Mouse (Mus musculus) MEL (cell line): Measurements from ENCODE around the gene Gdap1l1. TPM values are rescaled to one million over a fixed set of nuclear protein-coding genes. Genes with fewer than 3 reads are reported as not detected.

Experiments
- DNase-seq: peaks from one replicate; pipeline ENCODE4 v3.0.0; 2011; ENCODE audit warnings: low read depth, low spot score
- H3K27ac ChIP-seq: 2 replicates; pipeline ENCODE4 v1.5.1; 2012; ENCODE audit warnings: low read depth, mild to moderate bottlenecking, control low read depth, low read length, moderate library complexity; ENCODE audit not compliant: control insufficient read depth
- H3K27me3 ChIP-seq, 2 experiments: fragments of 150-350 bp in 1 of 2; sonication (generic) in 1 of 2; 2 replicates each; pipeline ENCODE4 v1.6.1; 2012; ENCODE audit warnings: low read length in 2 of 2, mild to moderate bottlenecking in 2 of 2, improper control_type of control experiment in 1 of 2, moderate library complexity in 1 of 2; ENCODE audit not compliant: insufficient read depth in 2 of 2, control insufficient read depth in 1 of 2
- H3K36me3 ChIP-seq, 2 experiments: 2 replicates each; pipeline ENCODE4 v1.6.1; 2012 to 2014; ENCODE audit warnings: low read length in 2 of 2, improper control_type of control experiment in 1 of 2, inconsistent platforms in 1 of 2, mild to moderate bottlenecking in 1 of 2; ENCODE audit not compliant: insufficient read depth in 2 of 2, control insufficient read depth in 1 of 2
- H3K4me1 ChIP-seq, 2 experiments: fragments of 150-350 bp in 1 of 2; sonication (generic) in 1 of 2; 2 replicates each; pipeline ENCODE4 v1.6.1; 2012; ENCODE audit warnings: low read length in 2 of 2, improper control_type of control experiment in 1 of 2, mild to moderate bottlenecking in 1 of 2; ENCODE audit not compliant: insufficient read depth in 2 of 2, control insufficient read depth in 1 of 2
- H3K4me3 ChIP-seq, 2 experiments: fragments of 150-350 bp in 1 of 2; sonication (generic) in 1 of 2; 2 replicates each; pipeline ENCODE4 v1.5.1; 2012; ENCODE audit warnings: low read depth in 2 of 2, low read length in 2 of 2, mild to moderate bottlenecking in 2 of 2, moderate library complexity in 2 of 2, control low read depth in 1 of 2, improper control_type of control experiment in 1 of 2; ENCODE audit not compliant: control insufficient read depth in 1 of 2, insufficient read depth in 1 of 2
- H3K79me2 ChIP-seq: 2 replicates; pipeline ENCODE4 v1.6.1; 2012; ENCODE audit warnings: mild to moderate bottlenecking, low read length, moderate library complexity; ENCODE audit not compliant: control insufficient read depth, poor library complexity, insufficient read depth
- H3K9ac ChIP-seq: 2 replicates; pipeline ENCODE4 v1.6.1; 2012; ENCODE audit warnings: low read depth, mild to moderate bottlenecking, control low read depth, low read length, moderate library complexity; ENCODE audit not compliant: control insufficient read depth, poor library complexity, severe bottlenecking
- H3K9me3 ChIP-seq: fragments of 150-350 bp; sonication (generic); replicated peaks from 2 replicates; pipeline ENCODE4 v1.6.1; 2012; ENCODE audit warnings: mild to moderate bottlenecking, low read length, improper control_type of control experiment, moderate library complexity; ENCODE audit not compliant: insufficient read depth
- GABPA ChIP-seq: IDR thresholded peaks from 2 replicates; pipeline ENCODE4 v1.6.1; 2012; ENCODE audit warnings: low read depth, mild to moderate bottlenecking, inconsistent platforms, low read length, improper control_type of control experiment, moderate library complexity
- GATA1 ChIP-seq: IDR thresholded peaks from 2 replicates; pipeline ENCODE4 v1.6.1; 2011; ENCODE audit warnings: low read depth, low read length, improper control_type of control experiment
- MAFK ChIP-seq: IDR thresholded peaks from 2 replicates; pipeline ENCODE4 v1.6.1; 2011; ENCODE audit warnings: low read depth, mild to moderate bottlenecking, low read length, improper control_type of control experiment, borderline replicate concordance
- MEF2A ChIP-seq: IDR thresholded peaks from 2 replicates; pipeline ENCODE4 v1.6.1; 2014; ENCODE audit warnings: low read depth, mild to moderate bottlenecking, inconsistent platforms, low read length, improper control_type of control experiment; ENCODE audit not compliant: poor library complexity, insufficient replicate concordance, severe bottlenecking; ENCODE audit errors: extremely low read depth
- MYB ChIP-seq: IDR thresholded peaks from 2 replicates; pipeline ENCODE4 v1.6.1; 2011; ENCODE audit warnings: mild to moderate bottlenecking, low read depth, low read length, improper control_type of control experiment
- POLR2AphosphoS2 ChIP-seq: IDR thresholded peaks from 2 replicates; pipeline ENCODE4 v1.6.1; 2011; ENCODE audit warnings: low read length, improper control_type of control experiment
- RAD21 ChIP-seq: IDR thresholded peaks from 2 replicates; pipeline ENCODE4 v1.6.1; 2011; ENCODE audit warnings: mild to moderate bottlenecking, low read depth, low read length, improper control_type of control experiment
- RCOR1 ChIP-seq: IDR thresholded peaks from 2 replicates; pipeline ENCODE4 v1.6.1; 2012; ENCODE audit warnings: low read depth, mild to moderate bottlenecking, inconsistent platforms, low read length, improper control_type of control experiment
- SIN3A ChIP-seq: IDR thresholded peaks from 2 replicates; pipeline ENCODE4 v1.6.1; 2012; ENCODE audit warnings: low read length, improper control_type of control experiment, inconsistent platforms
- SMC3 ChIP-seq: IDR thresholded peaks from 2 replicates; pipeline ENCODE4 v1.6.1; 2011; ENCODE audit warnings: low read depth, low read length, improper control_type of control experiment
- TBP ChIP-seq: IDR thresholded peaks from 2 replicates; pipeline ENCODE4 v1.8.0; 2011; ENCODE audit warnings: low read depth, low read length, improper control_type of control experiment
- TCF12 ChIP-seq: IDR thresholded peaks from 2 replicates; pipeline ENCODE4 v1.6.1; 2014; ENCODE audit warnings: low read depth, mild to moderate bottlenecking, inconsistent platforms, low read length, improper control_type of control experiment, moderate library complexity
- USF1 ChIP-seq: IDR thresholded peaks from 2 replicates; pipeline ENCODE4 v1.6.1; 2014; ENCODE audit warnings: low read depth, mild to moderate bottlenecking, inconsistent platforms, low read length, improper control_type of control experiment, moderate library complexity
- ZC3H11A ChIP-seq: IDR thresholded peaks from 2 replicates; pipeline ENCODE4 v1.6.1; 2012; ENCODE audit warnings: low read depth, mild to moderate bottlenecking, inconsistent platforms, low read length, improper control_type of control experiment
- polyA plus RNA-seq, 2 experiments: library from polyadenylated mRNA; stranded (reverse) in 1 of 2; unstranded in 1 of 2; fragments of >175 nt in 1 of 2; fragments of >200 nt in 1 of 2; gene quantifications; 2 replicates each; pipeline versions ENCODE4 v1.2.1 to v1.2.4; 2012; ENCODE audit warnings: low replicate concordance in 2 of 2, low read depth in 1 of 2; ENCODE audit not compliant: insufficient read length in 2 of 2, insufficient read depth in 1 of 2, missing spikeins in 1 of 2
- total RNA-seq: library from RNA; depleted of rRNA; stranded (reverse); fragments of 300-350 nt; gene quantifications from 2 replicates; pipeline ENCODE4 v1.2.3, GENCODE M21; 2012

The Gdap1l1 gene
- total and polyA plus RNA-seq, 3 experiments = not detected

- Histone ChIP-seq H3K36me3 (no peaks in the 10 kb centered on the region), H3K9ac (no peak overlapping the region)
- TF ChIP-seq MAFK (no peak), TCF12 (no peak), ZC3H11A (no peak), GABPA (no peak), RCOR1 (no peak), MYB (no peak), MEF2A (no peak), RAD21 (no peak), GATA1 (no peak)
- TF ChIP-seq, all 39 proteins: peak for 0
- Histone ChIP-seq H3K27me3 (peaks cover 0 to 2% of the 10 kb centered on the region in 2 experiments; a peak in 1 of 4 replicates), H3K4me1 (0 out of 4 replicates have a peak, but pooled peaks cover 0 to 3% of the 10 kb centered on the region in 2 experiments), H3K27ac (no peak overlapping the region), H3K9me3 (no peaks in the 10 kb centered on the region), H3K4me3 (no peak overlapping the region), H3K79me2 (no peaks in the 10 kb centered on the region)
- no peak for DNase-seq
Measured at GRCm38 (mm10) chr2:163433971-163434370, 4.3 kb upstream of the Gdap1l1 start.

GRCm38 (mm10) chr2:163437800-163438199, 476 bp upstream of the Gdap1l1 start:
- no peak for DNase-seq
- Histone ChIP-seq H3K9ac (no peak overlapping the region), H3K27ac (no peak overlapping the region), H3K4me3 (no peak overlapping the region), H3K36me3 (no peaks in the 10 kb centered on the region), H3K79me2 (no peaks in the 10 kb centered on the region), H3K4me1 (0 out of 4 replicates have a peak, but pooled peaks cover 0 to 3% of the 10 kb centered on the region in 2 experiments), H3K9me3 (no peaks in the 10 kb centered on the region), H3K27me3 (peaks cover 6 to 7% of the 10 kb centered on the region in 2 experiments; a peak in 3 of 4 replicates)
- TF ChIP-seq SMC3 (no peak), SIN3A (no peak), POLR2AphosphoS2 (no peak), USF1 (no peak), ZC3H11A (no peak), MEF2A (no peak), TBP (no peak), RCOR1 (no peak)
